Mouse (Mus musculus): ENCODE measurements around the gene Fat1. TPM values are rescaled to one million over a fixed set of nuclear protein-coding genes. Genes with fewer than 3 reads are reported as not detected.
A peak's percentile ranks its signal among the peaks of the same experiment; 100 is the strongest.

Gene Fat1
- polyA plus RNA-seq, 1 experiment from 2014 or later, result 22.2 TPM

- 51% methylated on average over 3 of the region's 3 CpGs for WGBS
- Histone ChIP-seq H3K36me3 (ENCODE audit: control insufficient read depth, insufficient read depth, low read length) (peaks cover 16% of the 10 kb centered on the region), H3K27ac (replicated peaks in 1 of 2; ENCODE audit: control insufficient read depth in 1 of 2, insufficient read depth in 1 of 2, low read depth in 2 of 2, low read length in 2 of 2) (no peak overlapping the region; a peak in 1 of 4 replicates), H3K9me3 (ENCODE audit: control insufficient read depth, low read length) (no peaks in the 10 kb centered on the region), H3K9ac (ENCODE audit: low read length) (no peak overlapping the region), H3K4me1 (ENCODE audit: control insufficient read depth in 2 of 2, insufficient read depth in 2 of 2, low read length in 2 of 2) (peaks cover 14 to 40% of the 10 kb centered on the region in 2 experiments), H3K27me3 (ENCODE audit: control insufficient read depth, insufficient read depth, low read length) (no peaks in the 10 kb centered on the region), H3K4me3 (ENCODE audit: control insufficient read depth in 1 of 2, insufficient read depth in 1 of 2, low read depth in 1 of 2, low read length in 2 of 2) (no peak overlapping the region), H3K4me2 (ENCODE audit: low read length) (no peak overlapping the region)
- no peak for ATAC-seq (ENCODE audit: insufficient number of reproducible peaks, insufficient read depth, low FRiP score, low read depth)
These were observed 68.8 kb downstream of the Fat1 start for GRCm38 (mm10) chr8:45004021-45004420.

GRCm38 (mm10) chr8:45010685-45011084 lies 75.4 kb downstream of the Fat1 start:
- 25% methylated on average over 4 of the region's 4 CpGs for WGBS

GRCm38 (mm10) chr8:45011774-45012173 lies 76.5 kb downstream of the Fat1 start:
- Histone ChIP-seq H3K4me3 (ENCODE audit: control insufficient read depth in 1 of 2, insufficient read depth in 1 of 2, low read depth in 1 of 2, low read length in 2 of 2) (no peak overlapping the region), H3K4me2 (ENCODE audit: low read length) (no peak overlapping the region), H3K9ac (ENCODE audit: low read length) (no peak overlapping the region), H3K9me3 (ENCODE audit: control insufficient read depth, low read length) (no peaks in the 10 kb centered on the region), H3K4me1 (ENCODE audit: control insufficient read depth in 2 of 2, insufficient read depth in 2 of 2, low read length in 2 of 2) (no peaks in the 10 kb centered on the region), H3K27me3 (ENCODE audit: control insufficient read depth, insufficient read depth, low read length) (no peaks in the 10 kb centered on the region), H3K27ac (replicated peaks in 1 of 2; ENCODE audit: control insufficient read depth in 1 of 2, insufficient read depth in 1 of 2, low read depth in 2 of 2, low read length in 2 of 2) (no peak overlapping the region), H3K36me3 (ENCODE audit: control insufficient read depth, insufficient read depth, low read length) (peaks cover 80% of the 10 kb centered on the region)
- WGBS, result 88% methylated on average over 12 of the region's 12 CpGs
- no peak for ATAC-seq (ENCODE audit: insufficient number of reproducible peaks, insufficient read depth, low FRiP score, low read depth)

More at GRCm38 (mm10) chr8:45010685-45011084, 75.4 kb downstream of the Fat1 start:
- H3K36me3 ChIP-seq (ENCODE audit: control insufficient read depth, insufficient read depth, low read length), result peaks cover 72% of the 10 kb centered on the region
- H3K9me3 ChIP-seq (ENCODE audit: control insufficient read depth, low read length), result no peaks in the 10 kb centered on the region
- no peak overlapping the region for H3K4me2 ChIP-seq (ENCODE audit: low read length)
- H3K27me3 ChIP-seq (ENCODE audit: control insufficient read depth, insufficient read depth, low read length), result no peaks in the 10 kb centered on the region
- H3K4me1 ChIP-seq (ENCODE audit: control insufficient read depth in 2 of 2, insufficient read depth in 2 of 2, low read length in 2 of 2), result no peaks in the 10 kb centered on the region
- ATAC-seq (ENCODE audit: insufficient number of reproducible peaks, insufficient read depth, low FRiP score, low read depth), result no peak
- no peak overlapping the region for H3K9ac ChIP-seq (ENCODE audit: low read length)
- no peak overlapping the region for H3K4me3 ChIP-seq (ENCODE audit: control insufficient read depth in 1 of 2, insufficient read depth in 1 of 2, low read depth in 1 of 2, low read length in 2 of 2)
- H3K27ac ChIP-seq (replicated peaks in 1 of 2; ENCODE audit: control insufficient read depth in 1 of 2, insufficient read depth in 1 of 2, low read depth in 2 of 2, low read length in 2 of 2), result no peak overlapping the region

GRCm38 (mm10) chr8:45013852-45014251 lies 78.6 kb downstream of the Fat1 start:
- H3K36me3 ChIP-seq (ENCODE audit: control insufficient read depth, insufficient read depth, low read length), result peaks cover 89% of the 10 kb centered on the region
- ATAC-seq (ENCODE audit: insufficient number of reproducible peaks, insufficient read depth, low FRiP score, low read depth), result no peak
- H3K4me3 ChIP-seq (ENCODE audit: control insufficient read depth in 1 of 2, insufficient read depth in 1 of 2, low read depth in 1 of 2, low read length in 2 of 2), result no peak overlapping the region
- no peak overlapping the region for H3K9ac ChIP-seq (ENCODE audit: low read length)
- WGBS, result 90% methylated on average over 8 of the region's 8 CpGs
- no peak overlapping the region for H3K27ac ChIP-seq (replicated peaks in 1 of 2; ENCODE audit: control insufficient read depth in 1 of 2, insufficient read depth in 1 of 2, low read depth in 2 of 2, low read length in 2 of 2)
- no peak overlapping the region for H3K4me2 ChIP-seq (ENCODE audit: low read length)
- no peaks in the 10 kb centered on the region for H3K9me3 ChIP-seq (ENCODE audit: control insufficient read depth, low read length)
- no peaks in the 10 kb centered on the region for H3K27me3 ChIP-seq (ENCODE audit: control insufficient read depth, insufficient read depth, low read length)
- peaks cover 0 to 4% of the 10 kb centered on the region in 2 experiments; a peak in 1 of 4 replicates for H3K4me1 ChIP-seq (ENCODE audit: control insufficient read depth in 2 of 2, insufficient read depth in 2 of 2, low read length in 2 of 2)

- no peaks in the 10 kb centered on the region for H3K27me3 ChIP-seq (ENCODE audit: control insufficient read depth, insufficient read depth, low read length)
- H3K27ac ChIP-seq (replicated peaks in 1 of 2; ENCODE audit: control insufficient read depth in 1 of 2, insufficient read depth in 1 of 2, low read depth in 2 of 2, low read length in 2 of 2), result no peak overlapping the region
- peaks cover 85% of the 10 kb centered on the region for H3K36me3 ChIP-seq (ENCODE audit: control insufficient read depth, insufficient read depth, low read length)
- 0 out of 2 replicates have a peak, but pooled peaks have one; percentile 17 for ATAC-seq (ENCODE audit: insufficient number of reproducible peaks, insufficient read depth, low FRiP score, low read depth)
- H3K4me2 ChIP-seq (ENCODE audit: low read length), result no peak overlapping the region
- no peak overlapping the region for H3K9ac ChIP-seq (ENCODE audit: low read length)
- no peak overlapping the region for H3K4me3 ChIP-seq (ENCODE audit: control insufficient read depth in 1 of 2, insufficient read depth in 1 of 2, low read depth in 1 of 2, low read length in 2 of 2)
- H3K9me3 ChIP-seq (ENCODE audit: control insufficient read depth, low read length), result no peaks in the 10 kb centered on the region
- WGBS, result 86% methylated on average over 11 of the region's 11 CpGs
- H3K4me1 ChIP-seq (ENCODE audit: control insufficient read depth in 2 of 2, insufficient read depth in 2 of 2, low read length in 2 of 2), result peaks cover 0 to 10% of the 10 kb centered on the region in 2 experiments; a peak in 1 of 4 replicates
These were observed 79.3 kb downstream of the Fat1 start for GRCm38 (mm10) chr8:45014498-45015067.

- Histone ChIP-seq H3K27me3 (ENCODE audit: control insufficient read depth, insufficient read depth, low read length) (no peaks in the 10 kb centered on the region), H3K4me1 (ENCODE audit: control insufficient read depth in 2 of 2, insufficient read depth in 2 of 2, low read length in 2 of 2) (peaks cover 0 to 10% of the 10 kb centered on the region in 2 experiments; a peak in 1 of 4 replicates), H3K27ac (replicated peaks in 1 of 2; ENCODE audit: control insufficient read depth in 1 of 2, insufficient read depth in 1 of 2, low read depth in 2 of 2, low read length in 2 of 2) (no peak overlapping the region), H3K9me3 (ENCODE audit: control insufficient read depth, low read length) (no peaks in the 10 kb centered on the region), H3K4me2 (ENCODE audit: low read length) (no peak overlapping the region), H3K4me3 (ENCODE audit: control insufficient read depth in 1 of 2, insufficient read depth in 1 of 2, low read depth in 1 of 2, low read length in 2 of 2) (no peak overlapping the region), H3K36me3 (ENCODE audit: control insufficient read depth, insufficient read depth, low read length) (peaks cover 79% of the 10 kb centered on the region), H3K9ac (ENCODE audit: low read length) (no peak overlapping the region)
- 90% methylated on average over 8 of the region's 8 CpGs for WGBS
- no peak for ATAC-seq (ENCODE audit: insufficient number of reproducible peaks, insufficient read depth, low FRiP score, low read depth)
These were observed 80.6 kb downstream of the Fat1 start for GRCm38 (mm10) chr8:45015876-45016275.

- Histone ChIP-seq H3K36me3 (ENCODE audit: control insufficient read depth, insufficient read depth, low read length) (peaks cover 68% of the 10 kb centered on the region), H3K4me3 (ENCODE audit: control insufficient read depth in 1 of 2, insufficient read depth in 1 of 2, low read depth in 1 of 2, low read length in 2 of 2) (no peak overlapping the region), H3K27ac (replicated peaks in 1 of 2; ENCODE audit: control insufficient read depth in 1 of 2, insufficient read depth in 1 of 2, low read depth in 2 of 2, low read length in 2 of 2) (no peak overlapping the region), H3K27me3 (ENCODE audit: control insufficient read depth, insufficient read depth, low read length) (no peaks in the 10 kb centered on the region), H3K9me3 (ENCODE audit: control insufficient read depth, low read length) (no peaks in the 10 kb centered on the region), H3K4me1 (ENCODE audit: control insufficient read depth in 2 of 2, insufficient read depth in 2 of 2, low read length in 2 of 2) (peaks cover 5 to 15% of the 10 kb centered on the region in 2 experiments; a peak in 3 of 4 replicates), H3K4me2 (ENCODE audit: low read length) (no peak overlapping the region), H3K9ac (ENCODE audit: low read length) (no peak overlapping the region)
- 64% methylated on average over 5 of the region's 5 CpGs for WGBS
- no peak for ATAC-seq (ENCODE audit: insufficient number of reproducible peaks, insufficient read depth, low FRiP score, low read depth)
These were observed 84.0 kb downstream of the Fat1 start for GRCm38 (mm10) chr8:45019241-45019640.

GRCm38 (mm10) chr8:45021171-45021570 lies 85.9 kb downstream of the Fat1 start:
- no peak for ATAC-seq (ENCODE audit: insufficient number of reproducible peaks, insufficient read depth, low FRiP score, low read depth)
- 93% methylated on average over 5 of the region's 5 CpGs for WGBS
- Histone ChIP-seq H3K4me3 (ENCODE audit: control insufficient read depth in 1 of 2, insufficient read depth in 1 of 2, low read depth in 1 of 2, low read length in 2 of 2) (no peak overlapping the region), H3K27ac (replicated peaks in 1 of 2; ENCODE audit: control insufficient read depth in 1 of 2, insufficient read depth in 1 of 2, low read depth in 2 of 2, low read length in 2 of 2) (no peak overlapping the region), H3K27me3 (ENCODE audit: control insufficient read depth, insufficient read depth, low read length) (no peaks in the 10 kb centered on the region), H3K4me2 (ENCODE audit: low read length) (no peak overlapping the region), H3K36me3 (ENCODE audit: control insufficient read depth, insufficient read depth, low read length) (peaks cover 69% of the 10 kb centered on the region), H3K4me1 (ENCODE audit: control insufficient read depth in 2 of 2, insufficient read depth in 2 of 2, low read length in 2 of 2) (peaks cover 5 to 15% of the 10 kb centered on the region in 2 experiments; a peak in 3 of 4 replicates), H3K9me3 (ENCODE audit: control insufficient read depth, low read length) (no peaks in the 10 kb centered on the region), H3K9ac (ENCODE audit: low read length) (no peak overlapping the region; the same call in 1 of the 2 replicates)

All from heart, embryonic 14.5 days (tissue).